Comparison of ENCODE assay signal across 22 mouse cellular contexts in the genomic region with DNA sequence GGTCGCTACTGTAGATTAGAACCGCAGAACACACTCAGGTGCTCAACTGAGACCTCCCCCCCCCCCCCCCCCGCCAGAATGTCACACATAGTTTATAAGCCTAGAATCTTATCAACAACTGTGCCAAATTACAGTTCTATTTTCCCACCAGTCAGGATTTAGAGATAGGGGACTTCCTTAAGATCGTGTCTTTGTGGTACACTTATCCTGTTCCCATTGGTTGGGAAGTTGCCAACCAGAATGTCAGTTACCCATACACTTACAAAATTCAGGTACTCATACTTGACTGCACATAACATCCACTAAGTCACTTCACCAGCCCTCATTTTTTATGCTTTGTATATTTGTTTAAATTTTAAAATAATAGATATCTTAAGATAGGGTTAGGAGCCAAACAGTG. TPM values are rescaled to one million over a fixed set of nuclear protein-coding genes. Genes with fewer than 3 reads are reported as not detected.
DNase-seq lines count a peak whose midpoint lies in the region; TF ChIP-seq lines count a peak whose summit lies in the region.
"Had no signal": no experiment of that assay in that cellular context is flagged by ENCODE, and none has a peak within 500 bp of the region (broad histone marks: within the 10 kb centered on the region; RNA-seq: fewer than 3 reads in every experiment).

No protein-coding gene starts in this region.

- H3K4me3 ChIP-seq in heart, adult 2 months: no peak overlapping the region
- no peak overlapping the region for H3K4me3 ChIP-seq in MEL (ENCODE audit: control insufficient read depth in 1 of 2, insufficient read depth in 1 of 2, low read depth in 2 of 2, low read length in 2 of 2)

- TF ChIP-seq POLR2A in heart, adult 2 months (IDR thresholded peaks at IDR 0.05; ENCODE audit: insufficient read depth, low read depth, low read length): no peak
- no peak for TF ChIP-seq POLR2A in MEL (IDR thresholded peaks at IDR 0.05; ENCODE audit: control insufficient read depth in 1 of 2, insufficient read depth in 1 of 2, low read depth in 1 of 2, low read length in 2 of 2, poor library complexity in 1 of 2)

- H3K27ac ChIP-seq in heart, adult 2 months: no peak overlapping the region
- H3K27ac ChIP-seq in MEL (ENCODE audit: control insufficient read depth, low read depth, low read length): peak overlapping the region; percentile 27; the same call in 1 of the 2 replicates

- 79% methylated on average over 4 of the region's 4 CpGs for WGBS in heart, adult 2 months

- TF ChIP-seq CTCF in heart, adult 2 months (IDR thresholded peaks at IDR 0.05): no peak
- no peak for TF ChIP-seq CTCF in MEL (IDR thresholded peaks at IDR 0.05 in 2 of 3, conservative IDR thresholded peaks at IDR 0.05 in 1 of 3; ENCODE audit: control insufficient read depth in 1 of 3, insufficient read depth in 1 of 3, low read depth in 2 of 3, low read length in 3 of 3, poor library complexity in 1 of 3, severe bottlenecking in 1 of 3)

- H3K4me1 ChIP-seq in heart, adult 2 months (ENCODE audit: control insufficient read depth, insufficient read depth, low read length): no peaks in the 10 kb centered on the region
- H3K4me1 ChIP-seq in MEL (ENCODE audit: control insufficient read depth in 1 of 2, insufficient read depth in 2 of 2, low read length in 2 of 2): peaks cover 0 to 4% of the 10 kb centered on the region in 2 experiments; a peak in 3 of 4 replicates

- no peaks in the 10 kb centered on the region for H3K9me3 ChIP-seq in MEL (replicated peaks; ENCODE audit: insufficient read depth, low read length)
- H3K9me3 ChIP-seq: G1E had no signal

- no peaks in the 10 kb centered on the region for H3K36me3 ChIP-seq in heart, adult 2 months (ENCODE audit: control insufficient read depth, insufficient read depth, low read length)
- H3K36me3 ChIP-seq in MEL (ENCODE audit: control insufficient read depth in 1 of 2, insufficient read depth in 2 of 2, low read length in 2 of 2): peaks cover 23 to 31% of the 10 kb centered on the region in 2 experiments

- H3K9ac ChIP-seq in heart, adult 2 months (ENCODE audit: low read depth, low read length): no peak overlapping the region
- no peak overlapping the region for H3K9ac ChIP-seq in MEL (ENCODE audit: control insufficient read depth, low read depth, low read length, poor library complexity, severe bottlenecking)

- intact Hi-C loops in heart, adult 2 months (cut with DNase I): no loop called here

- no peaks in the 10 kb centered on the region for H3K27me3 ChIP-seq in heart, adult 2 months (ENCODE audit: control insufficient read depth, insufficient read depth, low read length)
- no peaks in the 10 kb centered on the region for H3K27me3 ChIP-seq in MEL (ENCODE audit: control insufficient read depth in 1 of 2, insufficient read depth in 2 of 2, low read length in 2 of 2)
- H3K27me3 ChIP-seq: CH12.LX, Patski had no signal

- H3K79me2 ChIP-seq in heart, adult 2 months (replicated peaks; ENCODE audit: control insufficient read depth, insufficient read depth, low read length): no peaks in the 10 kb centered on the region
- no peaks in the 10 kb centered on the region; the same call in 1 of the 2 replicates for H3K79me2 ChIP-seq in MEL (ENCODE audit: control insufficient read depth, insufficient read depth, low read length, poor library complexity)

- peak; percentile 45 for DNase-seq in heart, adult 11 months
- no peak for DNase-seq in heart, adult 2 months
- DNase-seq in 416B (ENCODE audit: low read depth) (peak; percentile 50), MEL (ENCODE audit: low read depth, low spot score) (peak; percentile 78)
- DNase-seq in T-cell, adult 2 months (ENCODE audit: low spot score): no peak
- no peak for DNase-seq in left cerebral cortex, adult 11 months (ENCODE audit: low spot score)
- DNase-seq: adrenal gland, adult 2 months; adrenal gland, adult 8-10 months; adrenal gland, postnatal 10 days; adrenal gland, postnatal 14 days; adrenal gland, postnatal 25 days; adrenal gland, postnatal 36 days; B cell, adult 2 months; cerebellum, adult 11 months; cerebellum, adult 11-12 months; cerebellum, adult 18-20 months; cerebellum, adult 2 months; cerebellum, adult 8-10 months; cerebellum, adult 9-10 months had no signal

- no peak for TF ChIP-seq RAD21 in MEL (IDR thresholded peaks at IDR 0.05; ENCODE audit: low read depth, low read length)

- TF ChIP-seq EP300 in heart, adult 2 months (IDR thresholded peaks at IDR 0.05; ENCODE audit: insufficient read depth, low read depth, low read length): no peak
- TF ChIP-seq EP300 in MEL (IDR thresholded peaks at IDR 0.05; ENCODE audit: low read depth in 1 of 2, low read length in 2 of 2): peak; percentile 46 to 74; a peak in 3 of 4 replicates

TF ChIP-seq in MEL, 35 proteins besides CTCF, POLR2A, EP300 and RAD21:
- TF ChIP-seq GATA1 (IDR thresholded peaks at IDR 0.05; ENCODE audit: low read depth, low read length): peak; percentile 51; the same call in 1 of the 2 replicates
- peak; percentile 60 for TF ChIP-seq ETS1 (IDR thresholded peaks at IDR 0.05; ENCODE audit: low read depth, low read length)
- TF ChIP-seq RCOR1 (IDR thresholded peaks at IDR 0.05; ENCODE audit: low read depth, low read length): peak; percentile 15; the same call in 1 of the 2 replicates
- TF ChIP-seq SIN3A (IDR thresholded peaks at IDR 0.05; ENCODE audit: low read length): no peak
- TF ChIP-seq ZC3H11A (IDR thresholded peaks at IDR 0.05; ENCODE audit: low read depth, low read length): no peak
- peak; percentile 44; the same call in 1 of the 2 replicates for TF ChIP-seq TCF12 (IDR thresholded peaks at IDR 0.05; ENCODE audit: low read depth, low read length)

RNA-seq across cellular contexts. Expression of a gene that starts 17.6 kb away (rescaled TPM):
- 10 to 100 TPM; 35.2 to 38.0 TPM for total RNA-seq in heart, adult 2 months (2021)
- polyA plus RNA-seq in heart, adult 2 months (2012; rRNA removed): 34.8 and 60.9 TPM in 2 replicates
- 14.4 and 19.5 TPM in 2 replicates for total RNA-seq in MEL (2012; rRNA removed)
- polyA plus RNA-seq in MEL (2012; ENCODE audit: insufficient read depth in 1 of 2, insufficient read length in 2 of 2, low read depth in 1 of 2, low replicate concordance in 2 of 2, missing spikeins in 1 of 2): 10 to 100 TPM in 1 of 2 experiments, not detected in 1; 28.5 TPM

RNA-seq across cellular contexts. Expression of a gene that starts 46.7 kb away (rescaled TPM):
- total RNA-seq in heart, adult 2 months (2021): 10 to 100 TPM; 28.1 to 28.4 TPM
- 7.6 and 16.4 TPM in 2 replicates for polyA plus RNA-seq in heart, adult 2 months (2012; rRNA removed)
- 167 and 190 TPM in 2 replicates for total RNA-seq in MEL (2012; rRNA removed)
- 100 to 1,000 TPM in 1 of 2 experiments, not detected in 1; 167 TPM for polyA plus RNA-seq in MEL (2012; ENCODE audit: insufficient read depth in 1 of 2, insufficient read length in 2 of 2, low read depth in 1 of 2, low replicate concordance in 2 of 2, missing spikeins in 1 of 2)

Comparison
In these comparisons a context has a peak if more than half of its experiments do, and no peak if none do; other contexts are left out.
1. DNase-seq: peak in heart, adult 11 months (single experiment), 416B (single experiment) and MEL (single experiment); none in heart, adult 2 months (0 of 2), T-cell, adult 2 months (single experiment) and left cerebral cortex, adult 11 months (single experiment).